Mouse (Mus musculus): ENCODE results near the gene Serbp1.
"Not testable (repeated sequence)": the region's sequence is repeated elsewhere in the genome, so short reads cannot be mapped to it uniquely, and the experiment has no call there.

Serbp1 gene

DNA sequence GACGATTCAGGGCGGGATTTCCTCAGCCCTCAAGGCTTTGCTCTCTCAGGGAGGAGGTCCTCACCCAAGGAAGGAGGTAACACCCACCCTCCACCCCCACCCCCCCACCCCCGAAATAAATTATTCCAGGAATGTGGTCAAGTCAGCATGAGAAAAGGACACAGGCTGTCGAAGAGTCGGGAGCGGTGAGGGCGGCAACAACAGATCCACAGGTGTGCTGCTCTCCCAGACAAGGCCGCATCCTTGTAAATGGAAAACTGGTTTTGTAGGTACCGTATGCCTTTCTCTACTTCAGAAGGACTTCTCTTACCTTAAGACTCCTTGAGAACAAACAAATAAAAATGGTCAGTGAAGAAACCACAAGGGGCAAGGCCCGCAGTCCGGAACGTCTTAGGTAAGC lies at the start of gene Serbp1:
Gene Serbp1, plus strand, starts transcription at position 200 of the 400 bp plus-strand sequence.
- DNase-seq (ENCODE audit: low spot score), result peak; percentile 11

DNA sequence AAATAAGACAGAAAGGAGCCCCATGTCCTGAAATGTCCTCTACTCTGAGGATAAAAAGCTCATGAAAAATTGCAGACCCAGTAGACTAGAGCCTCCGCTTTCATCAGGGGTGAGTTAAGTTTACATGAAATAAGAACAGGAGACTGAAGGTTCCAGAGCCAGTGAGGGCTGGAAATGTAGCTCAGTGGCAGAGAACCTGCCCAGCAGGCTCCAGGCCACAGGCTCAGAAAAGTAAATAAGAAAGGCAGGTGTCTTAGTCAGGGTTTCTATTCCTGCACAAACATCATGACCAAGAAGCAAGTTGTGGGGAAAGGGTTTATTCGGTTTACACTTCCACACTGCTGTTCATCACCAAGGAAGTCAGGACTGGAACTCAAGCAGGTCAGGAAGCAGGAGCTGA lies 44.4 kb upstream of the Serbp1 start:
- DNase-seq (ENCODE audit: low spot score), result no peak

DNA sequence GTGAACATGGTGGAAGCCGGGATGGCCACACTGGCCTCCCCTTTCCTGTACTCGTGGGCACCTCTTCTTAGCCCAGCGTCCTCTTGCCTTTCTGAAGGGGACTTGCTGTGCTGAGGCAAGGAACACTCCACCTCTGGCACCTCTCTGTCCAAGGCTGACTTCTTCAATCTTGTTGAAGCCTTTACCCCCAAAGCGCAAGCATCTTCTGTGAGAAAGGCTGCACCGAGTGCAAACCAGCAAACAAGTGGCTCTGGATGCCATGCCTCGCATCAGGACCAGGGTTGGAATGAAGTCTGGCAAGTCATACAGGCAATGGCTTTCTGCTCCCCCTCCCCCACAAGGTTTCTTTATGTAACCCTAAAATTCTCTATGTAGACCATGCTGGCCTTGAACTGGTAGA lies 43.4 kb upstream of the Serbp1 start:
- DNase-seq (ENCODE audit: low spot score), result no peak

DNA sequence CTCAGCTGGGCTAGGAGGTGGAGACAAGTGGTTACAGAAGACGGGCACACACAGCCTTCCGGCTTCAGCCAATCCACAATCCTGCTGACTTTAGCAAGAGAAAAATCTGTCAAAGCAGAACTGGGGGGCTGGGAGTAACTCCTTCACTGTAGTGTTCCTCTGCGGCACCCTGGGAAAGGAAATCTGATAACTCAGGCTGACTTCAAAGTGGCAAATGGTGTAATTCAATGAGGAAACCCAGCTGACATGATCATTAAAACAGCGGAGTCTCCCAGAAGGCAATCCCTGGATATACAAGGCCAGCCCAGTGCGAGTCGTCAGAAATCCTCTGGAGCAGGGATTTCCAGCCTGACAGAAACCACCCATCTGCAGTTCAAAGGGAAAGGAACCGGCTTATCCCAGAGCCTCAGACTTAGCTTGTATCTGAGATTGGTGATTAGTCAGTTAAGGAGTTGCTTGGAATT lies 42.8 kb upstream of the Serbp1 start:
- no peak for DNase-seq (ENCODE audit: low spot score)

DNA sequence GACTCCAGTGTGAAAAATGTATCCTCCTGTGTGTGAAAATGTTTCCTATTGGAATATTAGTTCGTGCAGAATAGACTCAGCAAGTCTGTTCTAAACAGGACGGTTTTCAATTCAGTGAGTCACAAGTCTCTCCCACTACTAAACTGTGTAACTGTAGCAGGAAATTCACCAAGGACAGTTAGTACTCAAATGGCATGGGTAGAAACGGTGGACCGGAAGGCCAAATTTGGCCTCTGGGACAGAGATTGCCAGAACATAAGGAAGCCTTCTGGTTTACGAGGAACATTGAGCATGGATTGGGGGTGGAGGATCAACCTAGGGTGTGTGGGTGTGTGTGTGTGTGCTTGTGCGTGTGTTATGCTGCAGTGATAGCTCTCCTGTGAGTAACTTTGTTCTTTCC lies 41.2 kb upstream of the Serbp1 start:
- DNase-seq (ENCODE audit: low spot score), result no peak

DNA sequence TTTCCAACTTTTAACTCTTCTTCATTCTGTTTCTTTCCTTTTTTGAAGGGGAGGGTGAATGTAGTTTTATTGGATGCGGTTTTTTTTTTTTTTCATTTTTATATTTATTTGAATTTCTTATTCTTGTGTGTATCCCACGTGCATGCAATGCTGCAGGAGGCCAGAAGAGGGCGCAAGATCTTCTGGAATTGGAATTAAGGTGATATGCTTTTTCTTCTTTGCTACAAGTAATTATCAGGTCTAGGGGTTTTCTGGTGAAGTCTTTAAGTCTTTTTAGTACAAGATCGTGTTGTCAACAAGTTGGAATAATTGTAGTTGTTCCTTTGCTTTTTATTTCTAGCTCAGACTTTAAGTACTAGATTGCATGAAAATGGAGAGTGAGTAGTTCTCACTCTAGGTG lies 39.9 kb upstream of the Serbp1 start:
- DNase-seq (ENCODE audit: low spot score), result no peak

DNA sequence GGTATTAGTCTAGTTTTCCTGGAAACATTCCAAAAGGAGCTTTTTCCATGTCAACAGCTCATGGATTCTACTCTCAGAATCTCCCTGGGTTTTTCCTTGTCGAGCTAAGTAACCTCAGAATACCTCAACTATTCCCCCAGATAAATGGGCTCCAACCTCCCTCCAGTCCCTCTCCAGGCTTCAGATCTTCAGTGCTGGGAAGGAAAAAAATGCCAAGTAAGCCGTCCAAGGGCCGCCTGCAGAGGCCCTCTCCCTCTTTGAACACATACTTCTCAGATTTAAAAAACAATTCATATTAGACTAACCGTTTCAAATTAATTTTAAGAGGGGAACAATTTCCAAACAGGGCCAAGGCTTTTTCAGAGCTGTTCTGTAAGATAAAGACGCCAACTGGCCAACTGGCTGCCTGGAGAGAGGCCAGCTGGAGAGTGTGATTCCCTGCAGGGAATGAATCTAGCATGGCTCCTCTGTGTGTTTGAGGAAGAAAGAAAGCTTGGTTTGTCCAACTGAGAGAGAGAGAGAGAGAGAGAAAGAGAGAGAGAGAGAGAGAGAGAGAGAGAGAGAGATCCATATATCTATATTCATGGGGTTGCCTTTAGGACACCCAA lies 37.2 kb upstream of the Serbp1 start:
- no peak for DNase-seq (ENCODE audit: low spot score)

DNA sequence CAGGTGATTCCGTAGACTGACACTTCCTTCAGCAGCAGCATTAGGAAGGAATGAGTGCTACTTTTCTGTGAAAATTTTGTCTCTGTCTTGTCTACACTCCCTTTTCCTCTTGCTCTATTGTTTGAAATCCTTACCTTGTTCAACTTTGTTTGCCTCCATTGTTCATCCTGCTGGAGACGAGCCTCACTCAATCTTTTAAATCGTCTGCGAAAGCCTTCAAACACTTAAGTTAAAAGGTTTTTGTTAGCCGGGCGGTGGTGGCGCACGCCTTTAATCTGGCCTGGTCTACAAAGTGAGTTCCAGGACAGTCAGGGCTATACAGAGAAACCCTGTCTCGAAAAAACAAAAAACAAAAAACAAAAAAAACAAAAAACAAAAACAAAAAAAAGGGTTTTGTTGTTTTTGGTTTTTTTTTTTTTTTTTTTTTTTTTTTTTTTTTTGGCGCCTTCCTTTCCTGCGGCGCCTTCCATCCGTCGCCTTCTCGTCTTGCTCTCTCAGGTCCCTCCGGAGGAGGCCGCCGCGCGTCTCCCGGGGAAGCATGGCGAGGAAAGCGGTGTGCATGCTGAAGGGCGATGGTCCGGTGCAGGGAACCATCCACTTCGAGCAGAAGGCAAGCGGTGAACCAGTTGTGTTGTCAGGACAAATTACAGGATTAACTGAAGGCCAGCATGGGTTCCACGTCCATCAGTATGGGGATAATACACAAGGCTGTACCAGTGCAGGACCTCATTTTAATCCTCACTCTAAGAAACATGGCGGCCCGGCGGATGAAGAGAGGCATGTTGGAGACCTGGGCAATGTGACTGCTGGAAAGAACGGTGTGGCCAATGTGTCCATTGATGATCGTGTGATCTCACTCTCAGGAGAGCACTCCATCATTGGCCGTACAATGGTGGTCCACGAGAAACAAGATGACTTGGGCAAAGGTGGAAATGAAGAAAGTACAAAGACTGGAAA lies 32.6 kb upstream of the Serbp1 start:
- DNase-seq (ENCODE audit: low spot score), result no peak

DNA sequence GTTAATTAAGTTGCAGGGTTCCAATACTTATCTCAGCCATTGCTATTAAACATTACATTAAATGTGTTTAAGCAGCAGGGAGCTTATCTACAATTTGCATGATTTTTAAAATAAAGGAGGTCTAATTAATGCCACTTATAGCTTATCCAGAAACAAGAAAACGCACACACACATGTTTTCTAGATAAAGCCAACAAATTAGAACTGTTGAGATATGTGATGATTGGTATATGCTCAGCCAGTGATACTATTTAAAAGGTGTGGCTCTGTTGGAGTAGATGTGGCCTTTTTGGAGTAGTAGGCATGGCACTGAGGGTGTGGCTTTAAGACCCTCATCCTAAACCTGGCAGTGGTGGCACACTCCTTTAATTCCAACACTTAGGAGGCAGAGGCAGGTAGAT lies 25.6 kb upstream of the Serbp1 start:
- no peak for DNase-seq (ENCODE audit: low spot score)

DNA sequence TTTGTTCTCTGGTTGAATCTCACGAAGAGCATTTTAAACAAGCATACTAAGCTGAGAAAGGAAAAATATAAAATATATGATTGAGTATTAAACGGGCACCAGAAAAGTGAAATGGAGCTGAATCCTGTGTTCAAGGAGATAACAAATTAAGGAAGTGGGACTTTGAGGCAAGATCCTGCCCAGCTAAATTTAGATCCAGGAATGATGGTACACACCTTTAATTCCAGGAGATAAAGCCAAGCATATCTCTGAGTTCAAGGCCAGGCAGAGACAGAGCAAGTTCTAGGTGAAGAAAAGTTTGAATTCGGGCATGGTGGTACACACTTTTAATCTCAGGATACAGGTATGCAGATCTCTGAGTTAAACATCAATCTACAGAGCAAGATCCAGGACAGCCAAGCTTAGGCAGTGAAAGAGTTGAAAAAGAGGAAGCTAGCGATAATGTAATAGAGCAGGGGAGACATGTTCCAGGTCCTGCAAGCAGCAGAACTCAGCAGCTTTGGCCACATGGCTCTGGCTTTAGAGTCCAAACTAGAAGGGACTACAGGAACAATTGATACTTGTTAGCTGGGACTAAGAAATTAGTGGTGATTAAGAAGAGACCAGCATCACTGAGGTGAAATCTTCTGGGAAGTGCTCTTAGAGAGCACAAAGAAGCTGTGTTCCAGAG lies 24.4 kb upstream of the Serbp1 start:
- DNase-seq (ENCODE audit: low spot score), result no peak

DNA sequence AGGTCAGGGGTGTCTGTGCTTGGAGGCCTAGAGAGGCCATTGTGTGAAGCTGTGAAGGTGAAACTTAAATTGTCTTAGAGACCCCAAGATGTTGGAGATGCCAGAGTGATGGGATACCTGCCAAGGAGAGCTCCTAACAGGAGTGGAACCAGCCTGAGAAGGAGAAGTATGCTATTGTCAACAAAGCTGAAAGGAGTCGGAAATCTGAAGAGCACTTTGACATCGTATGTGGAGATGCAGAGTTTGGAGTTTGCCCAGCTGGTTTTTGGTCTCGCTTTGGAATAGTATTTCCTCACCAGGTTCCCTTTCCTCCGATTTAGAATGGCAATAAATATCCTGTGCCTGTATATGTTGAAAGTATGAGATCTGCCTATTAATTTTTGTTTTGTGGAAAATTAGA lies 20.6 kb upstream of the Serbp1 start:
- DNase-seq (ENCODE audit: low spot score), result peak; percentile 37

DNA sequence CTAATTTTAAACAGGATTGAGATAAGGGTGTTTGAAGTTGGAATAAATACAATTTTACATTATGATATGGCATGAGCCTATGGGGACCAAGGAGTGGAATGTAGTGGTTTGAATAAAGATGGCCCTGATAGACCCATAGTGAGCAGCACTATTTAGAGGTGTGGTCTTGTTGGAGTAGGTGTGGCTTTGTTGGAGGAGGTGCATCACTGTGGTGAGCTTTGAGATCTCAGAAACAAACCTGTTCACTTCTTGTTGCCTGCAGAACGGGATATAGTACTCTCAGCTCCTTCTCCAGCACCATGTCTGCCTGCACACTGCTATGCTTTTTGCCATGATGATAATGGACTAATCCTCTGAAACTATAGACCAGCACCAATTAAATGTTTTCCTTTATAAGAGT lies 20.1 kb upstream of the Serbp1 start:
- no peak for DNase-seq (ENCODE audit: low spot score)

DNA sequence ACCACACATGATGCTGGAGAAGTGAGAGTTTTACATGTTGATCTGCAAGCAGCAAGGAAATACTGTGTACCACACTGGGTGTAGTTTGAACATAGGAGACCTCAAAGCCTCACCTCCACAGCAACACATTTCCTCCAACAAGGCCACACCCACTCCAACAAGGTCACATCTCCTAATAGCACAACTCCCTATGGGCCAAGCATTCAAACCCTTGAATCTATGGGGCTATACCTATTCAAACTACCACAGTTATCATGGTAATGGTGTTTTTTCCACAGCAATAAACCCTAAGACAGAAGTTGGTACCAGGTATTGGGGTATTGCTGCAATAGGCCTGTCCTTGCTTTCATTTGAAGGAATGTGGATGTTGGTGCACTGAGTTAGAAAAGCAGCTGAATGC lies 19.4 kb upstream of the Serbp1 start:
- DNase-seq (ENCODE audit: low spot score), result no peak

DNA sequence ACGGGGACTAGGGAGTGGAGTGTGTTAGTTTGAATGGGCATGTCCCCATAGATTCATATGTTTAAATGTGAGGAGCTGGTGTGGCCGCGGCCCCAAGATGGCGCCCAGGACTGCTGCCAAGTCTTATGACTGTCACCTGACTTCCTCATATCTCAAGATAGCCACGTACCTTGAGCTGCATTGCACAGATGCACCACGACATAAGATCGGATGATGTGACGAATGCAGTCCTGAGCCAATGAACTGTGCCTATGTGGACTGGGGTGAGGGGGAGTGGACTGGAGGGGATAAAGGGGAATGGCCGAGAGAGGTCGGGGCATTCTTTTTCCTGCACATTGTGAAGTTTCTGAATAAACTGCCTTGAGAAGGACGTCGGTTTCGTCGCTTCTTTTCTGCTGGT lies 18.0 kb upstream of the Serbp1 start:
- DNase-seq (ENCODE audit: low spot score), result not testable (repeated sequence)

DNA sequence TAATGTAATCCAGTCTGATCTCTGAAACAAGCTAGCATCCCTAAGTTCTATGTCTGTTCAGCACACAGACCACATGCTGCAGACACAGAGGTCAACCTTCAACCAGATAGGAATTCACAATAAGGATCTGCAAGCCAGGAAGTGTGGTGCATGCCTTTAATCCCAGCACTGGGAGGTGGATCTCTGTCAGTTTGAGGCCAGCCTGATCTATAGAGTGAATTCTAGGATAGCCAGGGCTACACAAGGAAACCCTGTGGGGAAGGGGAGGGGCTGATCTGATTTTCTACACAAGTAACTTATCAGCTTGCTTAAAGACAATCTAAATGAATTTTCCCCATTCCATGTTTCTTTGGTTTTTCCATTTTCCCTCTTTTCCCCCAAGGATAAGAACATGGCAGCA lies 17.2 kb upstream of the Serbp1 start:
- DNase-seq (ENCODE audit: low spot score), result no peak

DNA sequence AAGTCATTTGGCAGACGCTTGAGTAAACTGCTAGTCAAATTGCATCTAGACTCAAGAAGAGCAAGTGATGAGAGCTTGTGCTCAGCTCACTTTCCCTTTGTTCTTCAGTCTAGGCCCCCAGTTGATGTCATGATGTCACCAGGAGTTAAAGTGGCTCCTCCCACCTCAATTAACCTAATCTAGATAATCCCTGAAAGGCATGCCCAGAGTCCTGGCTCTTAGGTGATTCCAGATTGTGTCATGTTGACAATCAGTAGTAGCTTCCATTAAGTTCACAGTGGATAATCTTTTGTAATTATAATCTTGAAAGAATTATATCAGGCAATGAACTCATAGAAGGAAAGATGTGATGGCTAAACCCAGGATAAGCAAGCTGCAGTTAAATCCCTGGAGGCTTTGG lies 14.9 kb upstream of the Serbp1 start:
- DNase-seq (ENCODE audit: low spot score), result no peak

DNA sequence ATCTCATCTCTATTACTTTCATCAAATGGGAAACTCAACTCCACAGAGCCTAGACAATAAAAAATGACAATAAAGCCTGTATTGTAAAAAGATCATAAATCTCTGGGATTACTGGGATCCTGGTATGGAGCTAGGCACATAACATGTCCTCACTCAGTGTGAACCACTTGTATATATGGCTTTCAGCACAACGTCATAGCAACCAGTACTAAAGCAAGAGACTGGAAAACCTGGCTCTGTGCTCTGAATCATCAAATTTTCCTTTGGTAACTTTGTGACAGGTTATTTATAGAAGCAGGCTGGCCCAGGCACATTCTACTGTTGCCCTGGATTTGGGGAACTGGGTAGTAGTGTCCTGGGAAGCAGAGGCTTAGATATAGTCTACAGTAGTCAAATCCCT lies 14.5 kb upstream of the Serbp1 start:
- DNase-seq (ENCODE audit: low spot score), result no peak

DNA sequence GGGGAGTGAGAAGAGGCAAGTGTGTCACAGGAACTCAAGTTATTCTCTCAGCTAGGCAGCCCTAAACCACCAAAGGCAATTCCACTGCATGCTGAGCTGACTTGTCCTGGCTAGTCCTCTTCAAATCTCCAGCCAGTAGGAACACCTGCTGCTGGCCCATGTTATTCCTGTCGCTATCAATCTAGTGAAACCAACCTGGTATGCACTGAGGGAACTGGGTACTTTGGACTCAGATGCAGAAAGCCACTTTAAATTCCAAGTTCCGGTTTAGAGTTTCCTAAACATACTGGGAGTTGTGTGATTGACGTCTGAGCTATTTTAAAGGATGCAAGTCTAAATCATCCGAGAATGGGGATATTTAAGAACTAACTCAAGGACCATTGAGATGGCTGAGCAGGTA lies 11.7 kb upstream of the Serbp1 start:
- no peak for DNase-seq (ENCODE audit: low spot score)

DNA sequence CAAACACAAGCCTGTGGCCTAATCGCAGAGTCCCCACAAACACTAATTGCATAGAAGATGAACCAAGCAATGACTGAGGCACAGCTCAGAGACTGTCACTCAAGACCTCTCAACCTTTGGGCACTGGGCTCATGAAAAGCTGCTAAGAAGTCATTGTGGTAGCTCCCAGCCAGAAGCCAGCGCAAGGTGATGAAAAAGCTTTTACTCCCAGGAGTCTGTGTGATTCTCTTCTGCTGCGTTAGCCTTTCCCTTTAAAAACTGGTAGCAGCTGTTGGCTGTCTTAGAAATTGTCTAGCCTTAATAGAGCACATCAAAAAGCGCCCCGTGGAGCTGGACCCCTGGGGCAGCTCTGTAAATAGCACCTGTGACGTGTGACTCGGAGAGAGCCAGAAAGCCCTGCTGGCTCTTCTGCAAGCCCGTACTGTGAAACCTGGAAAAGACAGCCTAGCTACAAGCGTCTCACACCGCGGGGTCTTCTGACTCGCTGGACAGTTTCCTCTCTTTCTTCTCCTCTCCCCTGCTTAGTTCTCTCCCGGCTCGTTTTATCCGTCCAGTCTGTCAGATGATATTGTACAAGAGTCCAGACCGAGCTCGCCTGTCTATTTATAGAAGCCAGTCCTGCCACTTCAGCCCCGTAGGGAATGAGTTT lies 9.4 kb upstream of the Serbp1 start:
- DNase-seq (ENCODE audit: low spot score), result peak; percentile 12

DNA sequence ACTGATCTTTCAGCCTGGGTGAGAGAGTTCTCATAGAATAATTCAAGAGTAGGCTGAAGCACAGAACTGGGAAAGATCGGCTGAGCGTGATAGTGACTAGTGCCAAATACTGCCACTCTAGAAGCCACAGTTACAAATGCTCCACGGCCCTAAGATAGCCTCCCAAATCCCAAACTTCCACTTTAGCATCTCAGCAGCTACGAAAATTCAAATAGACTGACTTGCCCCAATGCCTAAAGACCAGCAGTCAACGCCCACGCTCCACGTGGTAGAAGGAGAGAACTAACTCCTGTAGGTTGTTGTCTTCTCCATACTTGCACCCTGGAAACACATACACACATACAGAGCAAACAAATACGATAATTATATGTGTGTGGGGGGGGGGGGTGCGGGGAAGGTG lies 8.5 kb upstream of the Serbp1 start:
- no peak for DNase-seq (ENCODE audit: low spot score)

DNA sequence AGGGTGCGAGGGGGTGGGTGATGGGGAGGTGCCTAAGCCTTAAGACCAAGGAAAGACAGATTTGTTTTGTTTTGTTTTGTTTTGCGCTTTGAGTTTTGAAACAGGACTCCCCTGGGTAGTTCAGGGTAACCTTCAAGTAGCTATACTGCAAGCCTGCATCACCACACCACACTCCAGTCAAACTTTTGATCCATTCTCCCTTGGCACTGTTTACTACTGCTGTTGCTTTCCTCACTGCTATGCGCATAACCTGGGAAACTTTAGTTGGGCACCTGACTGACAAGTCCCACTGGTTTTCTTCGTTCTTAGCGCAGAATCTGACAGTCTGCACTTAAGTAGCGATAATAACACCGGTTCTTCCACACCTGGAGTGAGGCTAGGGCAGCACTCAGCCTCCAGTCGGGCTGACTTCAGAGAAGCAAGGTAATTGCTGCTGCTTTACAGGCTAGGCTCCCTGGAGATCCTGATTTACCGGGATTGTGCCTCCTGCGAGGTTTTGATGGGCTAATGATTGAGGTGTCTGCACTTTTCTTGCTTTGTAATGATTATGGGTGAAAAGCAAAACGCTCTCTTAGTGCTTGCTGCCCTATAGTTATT lies 8.0 kb upstream of the Serbp1 start:
- DNase-seq (ENCODE audit: low spot score), result peak; percentile 14

DNA sequence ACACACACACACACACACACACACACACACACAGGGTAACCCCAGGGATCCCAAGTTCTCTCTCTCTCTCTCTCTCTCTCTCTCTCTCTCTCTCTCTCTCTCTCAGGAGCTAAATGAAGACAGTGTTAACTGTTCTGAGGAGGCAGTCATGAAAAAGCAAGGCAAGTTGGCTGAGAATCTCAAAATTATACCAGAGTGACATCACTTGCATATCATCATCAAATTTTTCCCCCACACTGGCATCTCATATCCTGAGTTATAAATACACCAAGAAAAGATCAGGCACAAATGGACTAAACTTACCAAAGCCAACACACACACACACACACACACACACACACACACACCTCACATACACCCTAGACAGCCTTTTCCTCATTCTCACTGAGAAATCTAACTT lies 7.0 kb upstream of the Serbp1 start:
- DNase-seq (ENCODE audit: low spot score), result no peak
